Mouse (Mus musculus): ENCODE measurements at regions not wholly inside any gene's neighbourhood (a gene's known extent, or its start where the extent isn't known, plus 50 kb on each side); places are given as distances from the start of the nearest gene placed in this dataset.
"Not testable (repeated sequence)": the region's sequence is repeated elsewhere in the genome, so short reads cannot be mapped to it uniquely, and the experiment has no call there.

- DNase-seq (ENCODE audit: low spot score) = no peak
Observed at GRCm38 (mm10) chr3:37834626-37835025, 110.3 kb upstream of the Gm5148 start.

GRCm38 (mm10) chr3:37833387-37833786, 109.1 kb upstream of the Gm5148 start:
- DNase-seq (ENCODE audit: low spot score) = no peak

GRCm38 (mm10) chr3:37827546-37827945, 103.3 kb upstream of the Gm5148 start:
- no peak for DNase-seq (ENCODE audit: low spot score)

GRCm38 (mm10) chr3:37825602-37826001, 101.3 kb upstream of the Gm5148 start:
- DNase-seq (ENCODE audit: low spot score) = no peak

- DNase-seq (ENCODE audit: low spot score) = no peak
Observed at GRCm38 (mm10) chr3:37824681-37825080, 100.4 kb upstream of the Gm5148 start.

GRCm38 (mm10) chr3:37819503-37819902, 95.2 kb upstream of the Gm5148 start:
- DNase-seq (ENCODE audit: low spot score) = no peak

- DNase-seq (ENCODE audit: low spot score) = no peak
Observed at GRCm38 (mm10) chr3:37817434-37817805, 93.1 kb upstream of the Gm5148 start.

- no peak for DNase-seq (ENCODE audit: low spot score)
Observed at GRCm38 (mm10) chr3:37816781-37817433, 92.6 kb upstream of the Gm5148 start.

- DNase-seq (ENCODE audit: low spot score) = no peak
Observed at GRCm38 (mm10) chr3:37815771-37816170, 91.5 kb upstream of the Gm5148 start.

GRCm38 (mm10) chr3:37812936-37813335, 88.6 kb upstream of the Gm5148 start:
- no peak for DNase-seq (ENCODE audit: low spot score)

GRCm38 (mm10) chr3:37811429-37811828, 87.1 kb upstream of the Gm5148 start:
- no peak for DNase-seq (ENCODE audit: low spot score)

- DNase-seq (ENCODE audit: low spot score) = no peak
Observed at GRCm38 (mm10) chr3:37810763-37811162, 86.5 kb upstream of the Gm5148 start.

- no peak for DNase-seq (ENCODE audit: low spot score)
Observed at GRCm38 (mm10) chr3:37805805-37806148, 81.5 kb upstream of the Gm5148 start.

GRCm38 (mm10) chr3:37804941-37805804, 80.9 kb upstream of the Gm5148 start:
- DNase-seq (ENCODE audit: low spot score) = no peak

GRCm38 (mm10) chr3:37804261-37804660, 80.0 kb upstream of the Gm5148 start:
- no peak for DNase-seq (ENCODE audit: low spot score)

- DNase-seq (ENCODE audit: low spot score) = not testable (repeated sequence)
Observed at GRCm38 (mm10) chr3:37803781-37804180, 79.5 kb upstream of the Gm5148 start.

- DNase-seq (ENCODE audit: low spot score) = no peak
Observed at GRCm38 (mm10) chr3:37801551-37801950, 77.3 kb upstream of the Gm5148 start.

GRCm38 (mm10) chr3:37799809-37800208, 75.5 kb upstream of the Gm5148 start:
- no peak for DNase-seq (ENCODE audit: low spot score)

- DNase-seq (ENCODE audit: low spot score) = no peak
Observed at GRCm38 (mm10) chr3:37789711-37790110, 65.4 kb upstream of the Gm5148 start.

- no peak for DNase-seq (ENCODE audit: low spot score)
Observed at GRCm38 (mm10) chr3:37789143-37789697, 64.9 kb upstream of the Gm5148 start.

GRCm38 (mm10) chr3:37788366-37788765, 64.1 kb upstream of the Gm5148 start:
- DNase-seq (ENCODE audit: low spot score) = no peak

- no peak for DNase-seq (ENCODE audit: low spot score)
Observed at GRCm38 (mm10) chr3:37786792-37787191, 62.5 kb upstream of the Gm5148 start.

- no peak for DNase-seq (ENCODE audit: low spot score)
Observed at GRCm38 (mm10) chr3:37781086-37781485, 56.8 kb upstream of the Gm5148 start.

Measured in embryo, embryonic 10.5 days (tissue).